Mouse (Mus musculus): Measurements from ENCODE around the gene Fn1. TPM values are rescaled to one million over a fixed set of nuclear protein-coding genes. Genes with fewer than 3 reads are reported as not detected.

Fn1 gene
- polyA plus RNA-seq, 1 experiment from 2014 or later: 38.3 TPM

- no peak for TF ChIP-seq CTCF (IDR thresholded peaks at IDR 0.05; ENCODE audit: low read depth)
- H3K4me3 ChIP-seq (ENCODE audit: low read depth, low read length): no peak overlapping the region
- no peaks in the 10 kb centered on the region for H3K27me3 ChIP-seq (replicated peaks; ENCODE audit: control insufficient read depth, insufficient read depth, low read length)
- H3K36me3 ChIP-seq (ENCODE audit: control insufficient read depth, insufficient read depth): no peaks in the 10 kb centered on the region
- ATAC-seq: no peak
- H3K4me2 ChIP-seq (replicated peaks; ENCODE audit: low read depth): no peak overlapping the region
- no peaks in the 10 kb centered on the region; the same call in 1 of the 2 replicates for H3K4me1 ChIP-seq (replicated peaks; ENCODE audit: control insufficient read depth, insufficient read depth, low read length)
- H3K9me3 ChIP-seq (ENCODE audit: control insufficient read depth): no peaks in the 10 kb centered on the region
- H3K27ac ChIP-seq (ENCODE audit: low read depth, low read length): no peak overlapping the region
- H3K9ac ChIP-seq (ENCODE audit: low read depth, low read length): no peak overlapping the region
- WGBS: 46% methylated on average over 6 of the region's 6 CpGs
Observed at GRCm38 (mm10) chr1:71683736-71684135, 30.7 kb upstream of the Fn1 start.

GRCm38 (mm10) chr1:71682194-71682715 lies 29.3 kb upstream of the Fn1 start:
- Histone ChIP-seq H3K4me1 (replicated peaks; ENCODE audit: control insufficient read depth, insufficient read depth, low read length) (no peaks in the 10 kb centered on the region; the same call in 1 of the 2 replicates), H3K36me3 (ENCODE audit: control insufficient read depth, insufficient read depth) (no peaks in the 10 kb centered on the region), H3K4me2 (replicated peaks; ENCODE audit: low read depth) (no peak overlapping the region), H3K27me3 (replicated peaks; ENCODE audit: control insufficient read depth, insufficient read depth, low read length) (no peaks in the 10 kb centered on the region), H3K9ac (ENCODE audit: low read depth, low read length) (no peak overlapping the region), H3K27ac (ENCODE audit: low read depth, low read length) (no peak overlapping the region), H3K9me3 (ENCODE audit: control insufficient read depth) (no peaks in the 10 kb centered on the region), H3K4me3 (ENCODE audit: low read depth, low read length) (no peak overlapping the region)
- ATAC-seq: no peak
- no peak for TF ChIP-seq CTCF (IDR thresholded peaks at IDR 0.05; ENCODE audit: low read depth)
- 52% methylated on average over 5 of the region's 5 CpGs for WGBS

- H3K27ac ChIP-seq (ENCODE audit: low read depth, low read length): no peak overlapping the region
- WGBS: 22% methylated on average over 2 of the region's 2 CpGs
- TF ChIP-seq CTCF (IDR thresholded peaks at IDR 0.05; ENCODE audit: low read depth): no peak
Observed at GRCm38 (mm10) chr1:71681306-71681705, 28.3 kb upstream of the Fn1 start.

GRCm38 (mm10) chr1:71680046-71680672 lies 27.2 kb upstream of the Fn1 start:
- H3K27me3 ChIP-seq (replicated peaks; ENCODE audit: control insufficient read depth, insufficient read depth, low read length): no peaks in the 10 kb centered on the region
- H3K9ac ChIP-seq (ENCODE audit: low read depth, low read length): no peak overlapping the region
- H3K4me3 ChIP-seq (ENCODE audit: low read depth, low read length): no peak overlapping the region
- no peaks in the 10 kb centered on the region for H3K9me3 ChIP-seq (ENCODE audit: control insufficient read depth)
- H3K27ac ChIP-seq (ENCODE audit: low read depth, low read length): no peak overlapping the region
- TF ChIP-seq CTCF (IDR thresholded peaks at IDR 0.05; ENCODE audit: low read depth): no peak
- no peaks in the 10 kb centered on the region for H3K36me3 ChIP-seq (ENCODE audit: control insufficient read depth, insufficient read depth)
- H3K4me2 ChIP-seq (replicated peaks; ENCODE audit: low read depth): no peak overlapping the region
- ATAC-seq: no peak
- no peaks in the 10 kb centered on the region; the same call in 1 of the 2 replicates for H3K4me1 ChIP-seq (replicated peaks; ENCODE audit: control insufficient read depth, insufficient read depth, low read length)
- 82% methylated on average over 8 of the region's 8 CpGs for WGBS

More at GRCm38 (mm10) chr1:71681306-71681705, 28.3 kb upstream of the Fn1 start:
- no peaks in the 10 kb centered on the region for H3K9me3 ChIP-seq (ENCODE audit: control insufficient read depth)
- no peaks in the 10 kb centered on the region for H3K36me3 ChIP-seq (ENCODE audit: control insufficient read depth, insufficient read depth)
- H3K9ac ChIP-seq (ENCODE audit: low read depth, low read length): no peak overlapping the region
- H3K4me1 ChIP-seq (replicated peaks; ENCODE audit: control insufficient read depth, insufficient read depth, low read length): no peaks in the 10 kb centered on the region; the same call in 1 of the 2 replicates
- no peak for ATAC-seq
- no peak overlapping the region for H3K4me3 ChIP-seq (ENCODE audit: low read depth, low read length)
- no peak overlapping the region for H3K4me2 ChIP-seq (replicated peaks; ENCODE audit: low read depth)
- no peaks in the 10 kb centered on the region for H3K27me3 ChIP-seq (replicated peaks; ENCODE audit: control insufficient read depth, insufficient read depth, low read length)

- no peaks in the 10 kb centered on the region for H3K4me1 ChIP-seq (replicated peaks; ENCODE audit: control insufficient read depth, insufficient read depth, low read length)
- no peak for ATAC-seq
- no peak overlapping the region for H3K4me2 ChIP-seq (replicated peaks; ENCODE audit: low read depth)
- H3K27me3 ChIP-seq (replicated peaks; ENCODE audit: control insufficient read depth, insufficient read depth, low read length): no peaks in the 10 kb centered on the region
- H3K27ac ChIP-seq (ENCODE audit: low read depth, low read length): no peak overlapping the region
- TF ChIP-seq CTCF (IDR thresholded peaks at IDR 0.05; ENCODE audit: low read depth): peak; percentile 59
- no peaks in the 10 kb centered on the region for H3K9me3 ChIP-seq (ENCODE audit: control insufficient read depth)
- whole genome bisulfite sequencing: 79% methylated on average over 2 of the region's 2 CpGs
- no peaks in the 10 kb centered on the region for H3K36me3 ChIP-seq (ENCODE audit: control insufficient read depth, insufficient read depth)
- H3K4me3 ChIP-seq (ENCODE audit: low read depth, low read length): no peak overlapping the region
- H3K9ac ChIP-seq (ENCODE audit: low read depth, low read length): no peak overlapping the region
Observed at GRCm38 (mm10) chr1:71675420-71675819, 22.4 kb upstream of the Fn1 start.

- H3K9ac ChIP-seq (ENCODE audit: low read depth, low read length): no peak overlapping the region
- H3K4me2 ChIP-seq (replicated peaks; ENCODE audit: low read depth): no peak overlapping the region
- no peaks in the 10 kb centered on the region for H3K9me3 ChIP-seq (ENCODE audit: control insufficient read depth)
- H3K27ac ChIP-seq (ENCODE audit: low read depth, low read length): no peak overlapping the region
- no peak overlapping the region for H3K4me3 ChIP-seq (ENCODE audit: low read depth, low read length)
- H3K4me1 ChIP-seq (replicated peaks; ENCODE audit: control insufficient read depth, insufficient read depth, low read length): no peaks in the 10 kb centered on the region
- no peak for ATAC-seq
- no peak for TF ChIP-seq CTCF (IDR thresholded peaks at IDR 0.05; ENCODE audit: low read depth)
- H3K36me3 ChIP-seq (ENCODE audit: control insufficient read depth, insufficient read depth): no peaks in the 10 kb centered on the region
- whole genome bisulfite sequencing: 91% methylated on average over 4 of the region's 4 CpGs
- H3K27me3 ChIP-seq (replicated peaks; ENCODE audit: control insufficient read depth, insufficient read depth, low read length): no peaks in the 10 kb centered on the region
Observed at GRCm38 (mm10) chr1:71674274-71674673, 21.3 kb upstream of the Fn1 start.

Data from intestine, postnatal 0 days (tissue).